Mouse (Mus musculus) spleen, adult 2 months (tissue): ENCODE results near the gene Grik4.

Experiments
- CTCF ChIP-seq: fragments of 200-500 bp; IDR thresholded peaks from 2 replicates; pipeline ENCODE4 v1.5.1; 2011; ENCODE audit warnings: mild to moderate bottlenecking, inconsistent platforms; ENCODE audit not compliant: insufficient read depth, insufficient read length, insufficient replicate concordance; ENCODE audit errors: extremely low read depth
- POLR2A ChIP-seq: fragments of 200-500 bp; IDR thresholded peaks from 2 replicates; pipeline ENCODE4 v1.6.1; 2011; ENCODE audit warnings: low read depth, low read length, inconsistent platforms

GRCm38 (mm10) chr9:42670619-42671018 is 273.7 kb downstream of the Grik4 start:
- TF ChIP-seq CTCF (no peak), POLR2A (no peak)
